Mouse (Mus musculus) midbrain, embryonic 16.5 days (tissue): ENCODE measurements around the gene Ssh1. TPM values are rescaled to one million over a fixed set of nuclear protein-coding genes. Genes with fewer than 3 reads are reported as not detected.
A peak's percentile ranks its signal among the peaks of the same experiment; 100 is the strongest.

ENCODE experiments used
- ATAC-seq: fragments of 200-750 bp; cut with Nextera tagmentation; 2 replicates; pipeline ENCODE4 v1.8.0; 2017; ENCODE audit warnings: moderate TSS enrichment
- H3K27ac ChIP-seq: fragments of 300-500 bp; sonication (generic); 2 replicates; pipeline ENCODE4 v1.5.1; 2014; ENCODE audit warnings: mild to moderate bottlenecking, low read length, mixed read lengths
- H3K27me3 ChIP-seq: fragments of 300-500 bp; sonication (generic); 2 replicates; pipeline ENCODE4 v1.6.1; 2014; ENCODE audit warnings: low read depth, low read length, mixed read lengths; ENCODE audit not compliant: control insufficient read depth, insufficient read depth
- H3K36me3 ChIP-seq: fragments of 300-500 bp; sonication (generic); 2 replicates; pipeline ENCODE4 v1.6.1; 2014; ENCODE audit warnings: mild to moderate bottlenecking, low read length, moderate library complexity, mixed read lengths; ENCODE audit not compliant: control insufficient read depth, insufficient read depth
- H3K4me1 ChIP-seq: fragments of 300-500 bp; sonication (generic); 2 replicates; pipeline ENCODE4 v1.6.1; 2014; ENCODE audit warnings: mild to moderate bottlenecking, low read length, mixed read lengths; ENCODE audit not compliant: control insufficient read depth, insufficient read depth
- H3K4me2 ChIP-seq: fragments of 300-500 bp; sonication (generic); 2 replicates; pipeline ENCODE4 v1.6.1; 2014; ENCODE audit warnings: mild to moderate bottlenecking, low read length, mixed read lengths
- H3K4me3 ChIP-seq: fragments of 300-500 bp; sonication (generic); 2 replicates; pipeline ENCODE4 v1.5.1; 2014; ENCODE audit warnings: low read depth, mild to moderate bottlenecking, low read length, moderate library complexity, mixed read lengths
- H3K9ac ChIP-seq: fragments of 300-500 bp; sonication (generic); 2 replicates; pipeline ENCODE4 v1.6.1; 2014; ENCODE audit warnings: low read depth, low read length, mixed read lengths
- H3K9me3 ChIP-seq: fragments of 300-500 bp; sonication (generic); replicated peaks from 2 replicates; pipeline ENCODE4 v1.6.1; 2014; ENCODE audit warnings: mild to moderate bottlenecking, low read length, mixed read lengths; ENCODE audit not compliant: control insufficient read depth, poor library complexity, severe bottlenecking
- WGBS: fragments of 180-500 bp; shearing (Covaris S2); extraction: QIAGEN DNeasy Blood & Tissue Kit; methylation state at CpG from one replicate; pipeline ENCODE4 v1.1.7; 2014; 5-methylcytosine and 5-hydroxymethylcytosine counted together
- polyA plus RNA-seq: library from polyadenylated mRNA; unstranded; fragments of >200 nt; fragmentation: Nextera tagmentation; extraction: Ambion mirVana; gene quantifications from 2 replicates; pipeline ENCODE4 v1.2.1, GENCODE M21; 2015

The Ssh1 gene
- polyA plus RNA-seq, 1 experiment from 2014 or later, result 9.4 TPM

- H3K27me3 ChIP-seq, result no peaks in the 10 kb centered on the region
- H3K27ac ChIP-seq, result no peak overlapping the region
- H3K9ac ChIP-seq, result no peak overlapping the region
- ATAC-seq, result no peak
- WGBS, result 82% methylated on average over 7 of the region's 7 CpGs
- H3K9me3 ChIP-seq, result no peaks in the 10 kb centered on the region
- H3K36me3 ChIP-seq, result no peaks in the 10 kb centered on the region
- no peak overlapping the region for H3K4me3 ChIP-seq
- no peak overlapping the region for H3K4me2 ChIP-seq
- H3K4me1 ChIP-seq, result peaks cover 5% of the 10 kb centered on the region
These were observed 74.6 kb downstream of the Ssh1 start for GRCm38 (mm10) chr5:113919060-113919459.

- Histone ChIP-seq H3K27ac (no peak overlapping the region), H3K9me3 (no peaks in the 10 kb centered on the region), H3K4me1 (peaks cover 5% of the 10 kb centered on the region), H3K36me3 (no peaks in the 10 kb centered on the region), H3K4me3 (no peak overlapping the region), H3K27me3 (no peaks in the 10 kb centered on the region), H3K4me2 (no peak overlapping the region), H3K9ac (no peak overlapping the region)
- no peak for ATAC-seq
- 78% methylated on average over 9 of the region's 9 CpGs for WGBS
These were observed 75.0 kb downstream of the Ssh1 start for GRCm38 (mm10) chr5:113918654-113919053.

- Histone ChIP-seq H3K4me1 (peaks cover 16% of the 10 kb centered on the region), H3K4me3 (no peak overlapping the region), H3K27ac (no peak overlapping the region), H3K27me3 (no peaks in the 10 kb centered on the region), H3K9ac (no peak overlapping the region), H3K36me3 (no peaks in the 10 kb centered on the region), H3K4me2 (no peak overlapping the region), H3K9me3 (no peaks in the 10 kb centered on the region)
- no peak for ATAC-seq
- 65% methylated on average over 6 of the region's 6 CpGs for WGBS
These were observed 83.0 kb downstream of the Ssh1 start for GRCm38 (mm10) chr5:113910705-113911104.

GRCm38 (mm10) chr5:113910065-113910701 is 83.5 kb downstream of the Ssh1 start:
- ATAC-seq, result no peak
- 31% methylated on average over 10 of the region's 10 CpGs for WGBS

GRCm38 (mm10) chr5:113908592-113909441 is 84.9 kb downstream of the Ssh1 start, which contains the start of gene Coro1c:
Gene Coro1c, minus strand, starts transcription at chr5:113908758.
- 0% methylated on average over 56 of the region's 68 CpGs for WGBS
- no peaks in the 10 kb centered on the region for H3K9me3 ChIP-seq
- peak within 1 kb of the TSS; percentile 97 for H3K9ac ChIP-seq
- peak within 1 kb of the TSS; percentile 88 for H3K27ac ChIP-seq
- peak within 1 kb of the TSS; percentile 67 for H3K4me3 ChIP-seq
- no peaks in the 10 kb centered on the region for H3K36me3 ChIP-seq
- H3K4me2 ChIP-seq, result peak within 1 kb of the TSS; percentile 90
- H3K27me3 ChIP-seq, result no peaks in the 10 kb centered on the region
- H3K4me1 ChIP-seq, result peaks cover 35% of the 10 kb centered on the region
- peak; percentile 93 for ATAC-seq

More at GRCm38 (mm10) chr5:113910065-113910701, 83.5 kb downstream of the Ssh1 start:
- no peaks in the 10 kb centered on the region for H3K9me3 ChIP-seq
- peaks cover 21% of the 10 kb centered on the region for H3K4me1 ChIP-seq
- H3K4me3 ChIP-seq, result no peak overlapping the region
- no peaks in the 10 kb centered on the region for H3K36me3 ChIP-seq
- no peak overlapping the region for H3K4me2 ChIP-seq
- no peak overlapping the region for H3K27ac ChIP-seq
- no peak overlapping the region for H3K9ac ChIP-seq
- no peaks in the 10 kb centered on the region for H3K27me3 ChIP-seq

- no peaks in the 10 kb centered on the region for H3K27me3 ChIP-seq
- H3K4me1 ChIP-seq, result peaks cover 42% of the 10 kb centered on the region
- H3K4me2 ChIP-seq, result peak overlapping the region; percentile 90
- peak overlapping the region; percentile 97 for H3K9ac ChIP-seq
- H3K36me3 ChIP-seq, result no peaks in the 10 kb centered on the region
- no peaks in the 10 kb centered on the region for H3K9me3 ChIP-seq
- H3K27ac ChIP-seq, result peak overlapping the region; percentile 88
- peak; percentile 74 for ATAC-seq
- WGBS, result under 1% methylated on average over 67 of the region's 69 CpGs
- peak overlapping the region; percentile 67 for H3K4me3 ChIP-seq
These were observed 85.7 kb downstream of the Ssh1 start for GRCm38 (mm10) chr5:113907786-113908567.

- 13% methylated on average over 17 of the region's 17 CpGs for WGBS
- no peaks in the 10 kb centered on the region for H3K36me3 ChIP-seq
- peak overlapping the region; percentile 88 for H3K27ac ChIP-seq
- no peaks in the 10 kb centered on the region for H3K27me3 ChIP-seq
- no peaks in the 10 kb centered on the region for H3K9me3 ChIP-seq
- peak overlapping the region; percentile 97 for H3K9ac ChIP-seq
- H3K4me3 ChIP-seq, result peak overlapping the region; percentile 67
- no peak for ATAC-seq
- H3K4me2 ChIP-seq, result peak overlapping the region; percentile 90
- peaks cover 44% of the 10 kb centered on the region for H3K4me1 ChIP-seq
These were observed 86.5 kb downstream of the Ssh1 start for GRCm38 (mm10) chr5:113906958-113907735.

- H3K36me3 ChIP-seq, result no peaks in the 10 kb centered on the region
- peaks cover 56% of the 10 kb centered on the region for H3K4me1 ChIP-seq
- no peaks in the 10 kb centered on the region for H3K27me3 ChIP-seq
- no peak for ATAC-seq
- no peak overlapping the region for H3K27ac ChIP-seq
- H3K9ac ChIP-seq, result peak overlapping the region; percentile 10; the same call in 1 of the 2 replicates
- no peak overlapping the region for H3K4me3 ChIP-seq
- peak overlapping the region; percentile 90 for H3K4me2 ChIP-seq
- no peaks in the 10 kb centered on the region for H3K9me3 ChIP-seq
- WGBS, result 35% methylated on average over 4 of the region's 4 CpGs
These were observed 88.7 kb downstream of the Ssh1 start for GRCm38 (mm10) chr5:113904987-113905386.
